Mouse (Mus musculus) naive thymus-derived CD4-positive, alpha-beta T cell, adult 5 months (primary cell): ENCODE data around the gene Dnmt3b. TPM values are rescaled to one million over a fixed set of nuclear protein-coding genes. Genes with fewer than 3 reads are reported as not detected.

Experiments
- polyA plus RNA-seq: library from polyadenylated mRNA; unstranded; fragments of 100-300 nt; shearing (Covaris generic); gene quantifications from one replicate; pipeline ENCODE4 v1.2.1, GENCODE M21; 2017

Dnmt3b gene
- polyA plus RNA-seq = 8.0 TPM

GRCm38 (mm10) chr2:153649298-153650013, at the start of gene Dnmt3b:
Dnmt3b (plus strand) TSS chr2:153649450.

DNA sequence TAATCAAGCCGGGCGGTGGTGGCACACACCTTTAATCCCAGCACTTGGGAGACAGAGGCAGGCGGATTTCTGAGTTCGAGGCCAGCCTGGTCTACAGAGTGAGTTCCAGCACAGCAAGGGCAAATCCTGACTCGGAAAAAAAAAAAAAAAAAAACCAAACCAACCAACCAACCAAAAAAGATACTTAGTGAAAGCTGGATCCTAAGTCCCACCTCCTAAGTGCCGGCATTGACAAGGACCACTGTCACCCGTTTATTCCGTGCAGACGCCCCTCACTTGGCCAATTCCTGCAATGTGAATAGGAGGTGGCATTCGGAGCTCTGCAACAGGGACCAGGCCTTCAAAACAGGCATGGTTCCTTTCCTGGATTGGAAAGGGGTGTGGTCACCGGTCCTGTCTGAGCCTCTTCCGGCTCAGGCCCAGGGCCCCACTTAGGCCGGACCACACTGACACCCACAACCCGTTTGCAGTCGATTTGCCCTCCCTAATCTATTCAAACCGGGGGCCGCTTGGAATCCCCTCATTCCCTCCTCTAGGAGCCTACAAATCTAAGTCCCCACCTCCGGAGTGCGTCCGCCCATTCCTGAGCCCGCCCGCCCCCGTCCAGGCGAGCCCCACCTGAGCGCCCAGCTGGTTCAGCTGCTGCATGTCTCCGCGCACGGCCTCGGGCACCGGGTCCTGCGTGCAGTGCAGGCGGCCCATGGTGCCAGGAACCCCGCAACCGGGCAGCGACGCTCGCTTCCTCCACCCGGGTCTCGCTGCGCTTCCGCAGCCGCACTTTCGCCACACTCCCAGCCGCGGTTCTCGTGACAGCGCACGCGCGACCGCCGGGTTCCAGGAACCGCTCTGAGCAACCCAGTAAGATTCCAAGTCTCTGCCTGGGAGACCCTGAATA, 17.0 kb upstream of the Dnmt3b start, which contains the start of gene Commd7:
TSS of gene Commd7 (minus strand) at position 806 of the 895 bp plus-strand sequence.

GRCm38 (mm10) chr2:153696352-153696751, 47.1 kb downstream of the Dnmt3b start, which contains the start of gene Dnmt3c:
Dnmt3c (plus strand) TSS chr2:153696652.

Other genes with a start within 250 kb of the Dnmt3b start
- not detected for gene 4930404H24Rik, start 156.7 kb upstream of the Dnmt3b start, polyA plus RNA-seq
- 0.73 TPM for gene Nol4l, start 119.5 kb upstream of the Dnmt3b start, polyA plus RNA-seq
- 82.0 TPM for gene Commd7, start 16.7 kb upstream of the Dnmt3b start, polyA plus RNA-seq
- not detected for gene Dnmt3c, start 47.2 kb downstream of the Dnmt3b start, polyA plus RNA-seq
- gene Mapre1, start 91.8 kb downstream of the Dnmt3b start, polyA plus RNA-seq = 240 TPM
- gene Efcab8, start 130.5 kb downstream of the Dnmt3b start, polyA plus RNA-seq = 0.46 TPM
- gene Sun5, start 221.6 kb downstream of the Dnmt3b start, polyA plus RNA-seq = not detected
- not detected for gene Bpifb2, start 225.6 kb downstream of the Dnmt3b start, polyA plus RNA-seq